Mouse (Mus musculus): ENCODE data around the gene Efcab12.
A peak's percentile ranks its signal among the peaks of the same experiment; 100 is the strongest.

Gene Efcab12

GRCm38 (mm10) chr6:115845006-115845405 is 6.8 kb upstream of the Efcab12 start:
- no peak for DNase-seq (ENCODE audit: low read depth, low spot score)

- no peak for DNase-seq (ENCODE audit: low read depth, low spot score)
These were observed 533 bp upstream of the Efcab12 start for GRCm38 (mm10) chr6:115838745-115839144.

DNA sequence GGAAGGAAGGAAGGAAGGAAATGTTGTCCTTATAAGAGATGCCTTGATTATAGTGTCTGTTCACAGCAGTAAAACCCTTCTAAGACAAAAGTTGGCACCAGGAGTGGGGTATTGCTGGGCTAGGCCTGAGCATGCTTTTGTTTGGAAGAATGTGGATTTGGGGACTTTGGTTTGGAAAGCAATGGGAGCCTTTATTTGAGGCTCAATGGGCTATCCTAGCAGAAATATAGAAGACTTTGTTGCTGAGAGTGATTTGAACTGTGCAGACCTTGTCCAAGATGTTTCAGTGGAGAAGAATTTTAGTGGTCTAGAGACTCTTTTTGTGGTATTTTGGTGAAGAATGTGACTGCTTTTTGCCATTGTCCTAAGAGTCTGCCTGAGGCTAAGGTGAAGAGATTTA is 4.4 kb downstream of the Efcab12 start:
- no peak for DNase-seq (ENCODE audit: low read depth, low spot score)

DNA sequence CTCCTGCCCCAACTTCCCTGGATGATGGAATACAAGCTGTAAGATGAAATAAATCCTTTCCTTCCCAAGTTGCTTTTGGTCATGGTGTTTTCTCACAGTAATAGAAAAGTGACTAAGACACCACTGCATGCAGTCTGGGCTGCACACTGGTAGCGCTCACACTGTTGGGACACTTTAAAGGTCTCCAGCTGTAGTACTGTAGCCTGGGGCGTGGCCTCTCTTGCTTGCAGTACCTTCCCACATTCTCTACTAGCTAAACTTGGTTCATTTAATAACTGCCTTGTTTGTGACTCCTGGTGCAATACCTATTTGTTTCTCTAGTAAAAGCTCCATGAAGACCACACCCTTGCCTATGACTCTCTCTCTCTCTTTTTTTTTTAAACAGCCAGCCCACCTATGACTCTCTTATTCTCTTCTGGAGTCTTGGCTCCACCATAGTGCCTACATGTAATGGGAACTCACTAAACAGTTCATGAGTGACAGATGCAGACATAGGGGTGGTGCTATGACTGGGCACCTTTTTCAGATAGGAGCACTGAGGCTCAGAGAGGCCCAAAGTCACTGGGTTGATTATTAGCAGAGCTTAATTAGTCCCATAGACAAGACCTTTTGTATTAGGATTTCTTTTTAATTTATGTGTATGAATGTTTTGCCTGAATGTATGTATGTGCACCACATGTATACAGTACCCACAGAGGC is 5.9 kb downstream of the Efcab12 start:
- DNase-seq (ENCODE audit: low read depth, low spot score), result no peak

GRCm38 (mm10) chr6:115830779-115831601 is 7.2 kb downstream of the Efcab12 start:
- DNase-seq (ENCODE audit: low read depth, low spot score), result peak; percentile 71

GRCm38 (mm10) chr6:115823850-115824464 is 14.3 kb downstream of the Efcab12 start:
- peak; percentile 96 for DNase-seq (ENCODE audit: low read depth, low spot score)

DNA sequence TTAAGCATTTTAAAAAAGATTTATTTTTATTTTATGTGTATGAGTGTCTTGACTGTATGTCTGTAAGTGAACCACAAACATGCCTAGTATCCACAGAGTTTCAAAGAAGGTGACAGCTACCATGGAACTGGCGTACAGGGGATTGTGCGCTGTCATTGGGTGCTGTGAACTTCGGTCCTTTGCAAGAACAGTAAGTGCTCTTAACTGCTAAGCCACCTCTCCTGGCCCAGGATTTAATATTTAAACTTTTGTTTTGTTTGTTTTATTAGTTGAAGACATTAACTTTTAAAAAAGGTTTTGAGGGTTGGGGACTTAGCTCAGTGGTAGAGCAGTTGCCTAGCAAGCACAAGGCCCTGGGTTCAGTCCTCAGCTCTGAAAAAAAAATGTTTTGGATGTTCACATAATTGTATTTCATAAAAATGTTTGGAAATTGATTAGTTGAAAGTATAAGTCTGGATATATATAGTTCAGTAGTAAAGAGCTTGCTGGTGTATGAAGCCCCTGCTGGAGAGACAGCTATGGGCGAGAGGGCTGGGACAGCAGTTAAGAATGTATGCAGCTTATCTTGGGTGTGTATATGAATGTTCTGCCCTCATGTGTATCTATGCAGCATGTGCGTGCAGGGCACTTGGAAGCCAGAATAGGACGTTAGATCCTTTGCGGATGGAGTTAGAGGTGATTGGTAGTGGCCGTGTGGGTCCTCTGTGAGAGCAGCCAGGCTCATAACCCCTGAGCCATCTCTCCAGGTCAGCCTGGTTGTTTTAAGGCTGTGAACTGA is 16.8 kb downstream of the Efcab12 start:
- DNase-seq (ENCODE audit: low read depth, low spot score), result no peak

DNA sequence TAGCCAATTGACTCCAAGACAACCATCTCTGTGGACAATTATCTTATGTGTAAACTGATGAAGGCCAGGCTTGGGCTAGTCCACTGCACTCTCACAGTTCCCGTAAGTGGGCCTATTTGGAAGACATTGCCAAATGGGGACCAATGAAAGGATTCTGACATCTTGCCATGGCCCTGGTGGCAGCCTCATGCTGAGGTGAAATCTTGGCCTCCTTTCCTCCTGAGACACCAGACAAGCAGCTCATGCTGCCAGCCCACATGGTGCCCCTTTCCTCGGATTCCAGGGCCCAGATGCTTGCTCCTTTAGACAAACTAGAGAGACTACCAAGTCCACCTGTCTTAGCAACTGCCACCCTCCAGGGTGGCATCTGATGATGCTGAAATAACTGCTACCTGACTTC is 20.1 kb downstream of the Efcab12 start:
- DNase-seq (ENCODE audit: low read depth, low spot score), result no peak

- no peak for DNase-seq (ENCODE audit: low read depth, low spot score)
These were observed 23.2 kb downstream of the Efcab12 start for GRCm38 (mm10) chr6:115815041-115815440.

DNA sequence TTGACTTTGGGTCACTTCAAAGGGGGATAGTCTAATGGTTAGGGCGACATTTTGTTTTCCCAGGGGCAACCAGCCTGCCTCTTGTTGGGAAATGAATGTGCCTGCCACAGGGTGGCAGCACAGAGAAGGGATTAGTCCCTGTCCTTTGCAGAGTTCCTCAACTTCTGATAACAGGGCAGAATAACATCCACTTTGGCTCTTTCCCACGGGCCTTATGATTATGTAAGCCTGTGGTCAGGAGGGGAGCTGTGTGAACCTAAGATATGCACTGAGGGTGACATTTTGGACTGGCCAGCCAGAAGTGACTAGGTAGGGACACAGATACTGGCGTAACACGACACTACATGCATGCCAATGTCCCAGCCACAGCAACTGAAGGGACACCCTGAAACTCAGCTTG is 24.1 kb downstream of the Efcab12 start:
- DNase-seq (ENCODE audit: low read depth, low spot score), result peak; percentile 69

DNA sequence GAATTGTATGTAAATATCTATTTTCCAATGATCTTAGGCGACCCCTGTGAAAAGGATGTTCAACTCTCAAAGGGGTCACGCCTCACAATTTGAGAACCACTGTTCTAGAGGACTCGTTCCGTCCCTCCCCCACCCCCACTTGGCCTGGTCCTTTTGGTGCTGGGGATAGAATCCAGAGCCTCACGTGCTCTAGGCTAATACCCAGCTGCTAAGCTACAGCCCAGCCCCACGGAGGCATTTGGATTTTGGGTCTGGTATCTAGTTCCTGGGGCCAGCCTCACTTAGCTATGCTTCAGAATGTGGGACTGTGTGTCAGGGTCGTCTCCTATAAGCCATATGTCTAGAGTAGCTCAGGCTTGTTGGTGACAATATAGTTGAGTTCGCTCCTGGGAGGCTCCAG is 26.6 kb downstream of the Efcab12 start:
- DNase-seq (ENCODE audit: low read depth, low spot score), result no peak

GRCm38 (mm10) chr6:115808488-115809231 is 29.6 kb downstream of the Efcab12 start, which contains the start of gene Rpl32:
Gene Rpl32, minus strand, starts transcription at chr6:115808747.
- peak; percentile 96 for DNase-seq (ENCODE audit: low read depth, low spot score)

GRCm38 (mm10) chr6:115808196-115808487 is 30.1 kb downstream of the Efcab12 start:
- DNase-seq (ENCODE audit: low read depth, low spot score), result no peak

GRCm38 (mm10) chr6:115807464-115808195 is 30.6 kb downstream of the Efcab12 start:
- peak; percentile 21 for DNase-seq (ENCODE audit: low read depth, low spot score)

GRCm38 (mm10) chr6:115804432-115805192 is 33.6 kb downstream of the Efcab12 start:
- peak; percentile 16 for DNase-seq (ENCODE audit: low read depth, low spot score)

DNA sequence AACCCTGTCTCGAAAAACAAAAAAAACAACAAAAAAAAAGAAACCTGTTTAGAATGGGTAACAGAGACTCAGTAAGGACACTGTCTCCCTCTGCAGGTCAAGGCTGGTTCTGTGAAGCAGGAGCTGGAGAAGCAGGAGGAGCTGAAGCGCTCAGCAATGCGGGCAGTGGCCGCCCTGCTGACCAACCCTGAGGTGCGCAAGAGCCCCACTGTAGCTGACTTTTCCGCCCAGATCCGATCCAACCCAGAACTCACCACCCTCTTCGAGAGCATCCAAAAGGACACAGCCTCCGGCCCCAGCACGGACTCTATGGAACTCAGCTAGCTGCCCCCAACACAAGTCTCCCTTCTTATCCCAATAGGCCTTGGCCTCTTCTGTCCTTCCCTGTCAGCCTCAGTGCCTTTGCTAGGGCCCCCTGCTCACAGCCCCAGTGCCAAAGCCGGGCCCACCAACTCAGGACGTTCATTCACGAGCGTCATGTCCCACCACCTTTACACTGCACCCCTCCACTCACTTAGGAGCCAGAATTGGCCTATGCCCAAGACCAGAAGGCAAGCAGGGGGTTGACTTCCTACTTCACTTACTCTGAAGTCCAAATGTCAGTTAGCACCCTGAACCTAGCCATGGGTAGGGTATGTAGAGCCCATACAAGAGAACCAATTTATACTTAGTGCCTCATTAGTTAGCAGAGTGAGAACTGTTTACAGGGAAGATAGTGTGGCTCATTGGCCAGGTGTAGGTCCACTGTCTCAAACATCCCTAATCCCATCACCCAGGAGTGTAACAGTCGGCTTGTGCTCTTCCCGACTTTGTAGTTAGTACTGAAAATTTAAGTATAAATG is 34.5 kb downstream of the Efcab12 start:
- peak; percentile 74 for DNase-seq (ENCODE audit: low read depth, low spot score)

DNA sequence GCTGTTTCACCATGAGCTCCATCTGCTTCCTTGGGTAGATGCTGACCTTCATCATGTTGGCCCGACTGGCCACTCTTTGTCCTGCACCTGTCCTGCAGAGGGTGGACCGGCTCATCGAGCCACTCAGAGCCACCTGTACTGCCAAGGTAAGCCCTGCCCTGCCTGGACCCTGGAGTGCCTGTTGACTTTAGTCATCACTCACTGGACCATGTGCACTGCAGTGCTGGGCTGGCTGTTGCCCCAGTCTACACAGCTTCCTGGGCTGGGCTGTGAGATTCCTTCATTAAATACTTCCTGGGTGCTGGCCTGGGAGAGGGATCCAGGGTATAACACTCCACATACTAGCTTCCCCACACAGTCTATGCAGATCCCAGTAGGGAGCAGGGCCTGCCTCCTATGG is 36.4 kb downstream of the Efcab12 start:
- DNase-seq (ENCODE audit: low read depth, low spot score), result no peak

DNA sequence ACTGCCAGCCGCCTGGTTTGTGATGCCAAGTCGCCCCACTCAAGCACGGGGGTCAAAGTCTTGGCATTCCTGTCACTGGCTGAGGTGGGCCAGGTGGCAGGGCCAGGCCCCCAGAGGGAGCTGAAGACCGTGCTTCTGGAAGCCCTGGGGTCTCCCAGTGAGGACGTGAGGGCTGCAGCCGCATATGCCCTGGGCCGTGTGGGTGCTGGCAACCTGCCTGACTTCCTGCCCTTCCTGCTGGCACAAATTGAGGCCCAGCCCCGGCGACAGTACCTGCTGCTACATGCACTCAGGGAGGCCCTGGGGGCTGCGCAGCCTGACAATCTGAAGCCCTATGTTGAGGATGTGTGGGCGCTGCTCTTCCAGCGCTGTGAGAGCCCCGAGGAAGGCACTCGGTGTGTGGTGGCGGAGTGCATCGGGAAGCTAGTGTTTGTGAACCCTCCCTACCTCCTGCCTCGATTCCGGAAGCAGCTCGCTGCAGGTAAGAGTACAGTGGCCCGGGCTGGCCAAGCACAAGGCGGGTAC is 45.5 kb downstream of the Efcab12 start:
- DNase-seq (ENCODE audit: low read depth, low spot score), result no peak
